Mouse (Mus musculus) thymus, adult 2 months (tissue): ENCODE measurements around the gene Ublcp1.

ENCODE experiments used
- CTCF ChIP-seq: fragments of 200-500 bp; IDR thresholded peaks from 2 replicates; pipeline ENCODE4 v1.5.1; 2012; ENCODE audit warnings: mild to moderate bottlenecking, control low read depth, low read length, moderate library complexity, borderline replicate concordance; ENCODE audit not compliant: control insufficient read depth, poor library complexity, insufficient read depth; ENCODE audit errors: extremely low read depth
- POLR2A ChIP-seq: fragments of 200-500 bp; IDR thresholded peaks from 2 replicates; pipeline ENCODE4 v1.6.1; 2012; ENCODE audit warnings: mild to moderate bottlenecking, low read length, control low read depth, moderate library complexity; ENCODE audit not compliant: control insufficient read depth, poor library complexity, insufficient read depth; ENCODE audit errors: extremely low read depth

- no peak for TF ChIP-seq POLR2A
- no peak for TF ChIP-seq CTCF
These were observed 5.2 kb upstream of the Ublcp1 start for GRCm38 (mm10) chr11:44475467-44475866.
